23 mouse cellular contexts compared by ENCODE assay signal in genomic region chr7:35189699-35190098, GRCm38 (mm10). TPM values are rescaled to one million over a fixed set of nuclear protein-coding genes. Genes with fewer than 3 reads are reported as not detected.
DNase-seq lines count a peak whose midpoint lies in the region; TF ChIP-seq lines count a peak whose summit lies in the region.
"Had no signal": no experiment of that assay in that cellular context is flagged by ENCODE, and none has a peak within 500 bp of the region (broad histone marks: within the 10 kb centered on the region; RNA-seq: fewer than 3 reads in every experiment).

No protein-coding gene starts in this region.

- peak; percentile 27 for DNase-seq in adrenal gland, adult 2 months
- DNase-seq in adrenal gland, postnatal 25 days, result no peak
- DNase-seq in kidney, adult 2 months, result peak; percentile 24
- DNase-seq in kidney, adult 11 months, result no peak
- peak; percentile 62 for DNase-seq in adipocyte (ENCODE audit: low spot score)
- DNase-seq: adrenal gland, adult 8-10 months; B cell, adult 2 months; cerebellum, adult 11 months; cerebellum, adult 18-20 months; cerebellum, adult 8-10 months; cerebellum, adult 9-11 months; cerebellum, postnatal 14 days; cerebellum, postnatal 36 days; embryo, embryonic 11 days had no signal

- H3K36me3 ChIP-seq in kidney, adult 2 months (ENCODE audit: control insufficient read depth, insufficient read depth, low read length), result no peaks in the 10 kb centered on the region
- H3K36me3 ChIP-seq: embryonic facial prominence, embryonic 13.5 days; embryonic facial prominence, embryonic 15.5 days; forebrain, embryonic 10.5 days; forebrain, embryonic 12.5 days; G1E had no signal

- no peak overlapping the region for H3K4me3 ChIP-seq in kidney, adult 2 months (ENCODE audit: insufficient read depth, low read depth, low read length)
- H3K4me3 ChIP-seq: embryonic facial prominence, embryonic 13.5 days; embryonic facial prominence, embryonic 15.5 days; erythroblast, embryonic 14.5 days; forebrain, embryonic 10.5 days; forebrain, embryonic 12.5 days had no signal

- no peak for TF ChIP-seq POLR2A in kidney, adult 2 months (IDR thresholded peaks at IDR 0.05; ENCODE audit: low read depth, low read length)

- 52% methylated on average over 5 of the region's 5 CpGs for WGBS in kidney, adult 2 months

- H3K27me3 ChIP-seq in kidney, adult 2 months (replicated peaks; ENCODE audit: control insufficient read depth, insufficient read depth, low read length), result no peaks in the 10 kb centered on the region

- H3K27ac ChIP-seq in kidney, adult 2 months (ENCODE audit: insufficient read depth, low read depth, low read length), result no peak overlapping the region
- H3K27ac ChIP-seq: embryonic facial prominence, embryonic 13.5 days; embryonic facial prominence, embryonic 15.5 days; forebrain, embryonic 10.5 days; forebrain, embryonic 12.5 days had no signal

- no peak for TF ChIP-seq CTCF in kidney, adult 2 months (conservative IDR thresholded peaks at IDR 0.05; ENCODE audit: insufficient read depth, insufficient read length, low read depth, low read length)

- no peaks in the 10 kb centered on the region for H3K4me1 ChIP-seq in kidney, adult 2 months (ENCODE audit: control insufficient read depth, insufficient read depth, low read length)

RNA-seq across cellular contexts. Expression of gene Slc7a10, which starts 3.5 kb away (rescaled TPM):
- 10 to 100 TPM in 1 of 2 experiments, 1 to 10 TPM in 1; 6.4 to 28.1 TPM for total RNA-seq in adrenal gland, adult 2 months (2021)
- 26.6 and 40.9 TPM in 2 replicates for polyA plus RNA-seq in adrenal gland, adult 2 months (2012; rRNA removed)
- 2.8 and 3.0 TPM in 2 replicates for total RNA-seq in adrenal gland, postnatal 25 days (2021)
- 2.5 and 7.0 TPM in 2 replicates for polyA plus RNA-seq in kidney, adult 2 months (2012; rRNA removed)
- total RNA-seq: CH12.LX; common myeloid progenitor, adult 5-6 weeks had no signal
- polyA plus RNA-seq: erythroblast, embryonic 14.5 days; G1E; Patski had no signal

RNA-seq across cellular contexts. Expression of gene Lrp3, which starts 25.6 kb away (rescaled TPM):
- total RNA-seq in adrenal gland, adult 2 months (2021), result 10 to 100 TPM; 14.9 to 22.7 TPM
- polyA plus RNA-seq in adrenal gland, adult 2 months (2012; rRNA removed), result 38.8 and 42.9 TPM in 2 replicates
- total RNA-seq in adrenal gland, postnatal 25 days (2021), result 15.7 and 20.2 TPM in 2 replicates
- 19.7 and 22.6 TPM in 2 replicates for polyA plus RNA-seq in kidney, adult 2 months (2012; rRNA removed)
- total RNA-seq: CH12.LX had no signal
- polyA plus RNA-seq: G1E had no signal

Comparison
In these comparisons a context has a peak if more than half of its experiments do, and no peak if none do; other contexts are left out.
1. DNase-seq: peak in adrenal gland, adult 2 months (single experiment), kidney, adult 2 months (single experiment) and adipocyte (single experiment); none in adrenal gland, postnatal 25 days (single experiment) and kidney, adult 11 months (single experiment).